Mouse (Mus musculus) heart, postnatal 36 days (tissue): Measurements from ENCODE around the gene Cep72. TPM values are rescaled to one million over a fixed set of nuclear protein-coding genes. Genes with fewer than 3 reads are reported as not detected.
A peak's percentile ranks its signal among the peaks of the same experiment; 100 is the strongest.
"Not testable (repeated sequence)": the region's sequence is repeated elsewhere in the genome, so short reads cannot be mapped to it uniquely, and the experiment has no call there.

Source experiments
- DNase-seq, 2 experiments: peaks; one replicate each; pipeline ENCODE4 v3.0.0; 2021 to 2022
- intact Hi-C: fragments of 180-260 bp; cut with DNase I; formaldehyde crosslinking; loops from one replicate; pipeline ENCODE4 v1.15.1; 2025
- total RNA-seq, 2 experiments: library from RNA; stranded (reverse); gene quantifications; 2 replicates each; pipeline ENCODE4 v1.2.3; 2021

The Cep72 gene
- under 1 TPM; 0.57 to 0.80 TPM for total RNA-seq

DNA sequence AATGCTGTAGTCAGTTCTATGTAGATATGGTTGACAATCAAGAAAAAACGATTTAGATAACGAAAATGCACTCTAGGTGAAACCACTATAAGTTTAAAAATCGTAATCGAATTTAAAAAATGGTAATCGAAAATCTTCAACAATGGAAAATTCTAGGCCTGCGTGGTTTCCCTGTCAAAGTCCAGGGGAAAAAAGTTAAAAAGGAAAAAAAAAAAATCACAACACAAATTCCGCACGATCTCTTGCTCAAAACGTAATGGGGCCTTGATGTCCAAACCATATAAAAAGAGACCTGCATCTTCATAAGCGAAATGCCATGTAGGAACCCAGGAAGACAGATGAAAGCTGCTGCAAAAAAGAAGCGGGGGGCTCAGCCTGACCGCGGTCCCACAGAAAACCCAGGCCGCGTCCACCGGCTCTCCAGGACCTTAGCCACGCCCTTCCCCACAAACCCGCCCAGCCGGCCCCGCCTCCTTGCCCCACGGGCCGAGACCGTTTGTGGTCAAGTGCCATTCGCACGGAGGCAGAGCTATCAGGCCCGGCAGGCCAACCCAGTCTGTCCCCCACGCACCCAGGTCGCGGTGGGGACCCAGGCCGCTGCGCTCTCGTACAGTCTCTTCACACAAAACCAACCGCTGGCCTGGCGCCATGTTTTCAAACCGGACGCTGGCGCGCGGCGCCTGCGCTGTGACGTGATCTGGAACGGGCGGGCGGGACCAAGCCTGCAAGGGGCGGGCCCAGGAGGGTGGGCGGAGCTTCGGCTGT lies at the start of gene Cep72:
Gene Cep72, minus strand, starts transcription at position 687 of the 765 bp plus-strand sequence.
- peak; percentile 93 to 94 for DNase-seq
- intact Hi-C loops = no loop called here

DNA sequence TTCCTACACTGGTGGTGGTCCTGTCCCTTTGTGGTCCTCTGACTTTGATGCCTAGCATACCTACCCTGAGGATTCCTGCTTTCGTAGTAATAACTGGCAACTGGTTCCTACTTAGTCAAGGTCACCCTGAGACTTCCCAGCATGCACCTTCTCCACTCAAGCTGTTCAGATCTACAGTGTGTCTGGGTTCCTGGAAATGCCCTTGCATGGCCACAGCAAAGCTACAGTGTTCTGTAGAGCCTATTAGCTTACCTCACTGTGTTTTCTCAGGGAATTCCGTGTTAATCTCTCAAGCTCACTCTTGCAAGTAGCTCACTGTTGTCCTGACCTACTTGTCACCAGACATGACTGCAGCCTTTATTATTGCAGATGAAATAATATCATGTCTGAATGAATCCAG lies 45.3 kb upstream of the Cep72 start:
- no peak for DNase-seq
- intact Hi-C loops = no loop called here

DNA sequence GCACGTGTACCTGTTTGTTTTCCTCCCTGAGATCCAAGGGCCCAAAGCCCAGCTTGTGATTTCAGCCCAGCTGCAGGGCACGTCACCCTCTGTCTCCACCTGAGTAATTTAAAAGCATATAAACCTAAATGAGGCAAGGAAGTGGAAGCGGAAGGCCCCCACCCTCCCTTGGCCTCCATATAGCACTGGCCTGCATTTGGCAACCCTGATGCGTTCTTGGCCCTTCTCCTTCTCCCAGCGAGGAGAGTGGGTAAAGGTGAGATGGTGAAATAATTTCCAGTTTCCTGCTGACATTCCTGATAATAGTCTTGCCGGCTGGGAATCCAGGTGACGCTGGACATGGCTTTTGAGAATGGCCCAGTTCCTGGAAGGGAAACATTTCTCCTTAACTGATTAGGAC lies 42.3 kb upstream of the Cep72 start:
- intact Hi-C loops = no loop called here

DNA sequence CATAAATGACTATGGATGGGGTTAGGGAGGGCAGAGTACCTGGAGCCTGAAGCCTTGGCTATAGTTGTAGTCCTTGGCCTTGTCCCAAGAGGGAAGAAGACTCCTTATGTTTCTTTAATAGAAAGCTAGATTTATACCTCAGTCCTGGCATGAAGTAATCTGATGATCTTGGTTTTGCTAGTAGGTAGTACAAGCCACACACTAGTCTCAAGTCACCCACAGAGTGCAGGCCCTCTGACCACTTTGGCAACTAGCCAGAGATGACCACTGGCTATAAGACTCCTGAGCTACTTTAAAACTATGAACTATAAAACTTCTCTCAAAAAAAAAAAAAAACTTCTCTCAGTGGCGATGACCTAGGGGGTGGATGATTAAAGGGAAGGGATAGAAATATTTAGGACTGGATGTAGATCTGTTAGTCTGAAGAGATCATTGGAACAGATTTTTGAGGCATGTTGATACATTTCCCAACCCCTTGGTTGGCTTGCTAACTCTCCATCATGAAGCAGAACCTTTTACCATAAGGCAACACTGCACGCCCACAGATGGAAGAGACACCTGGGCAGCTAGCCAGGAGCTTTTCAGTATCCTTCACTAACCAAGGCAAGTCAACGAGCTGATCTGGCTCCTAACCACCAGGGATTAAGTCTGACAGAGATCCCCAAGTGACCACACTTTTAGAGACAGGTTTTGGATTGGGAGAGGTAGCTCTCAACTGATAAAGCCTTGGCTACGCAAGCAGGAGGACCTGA lies 40.9 kb upstream of the Cep72 start:
- no peak for DNase-seq
- intact Hi-C loops = no loop called here

More for the DNA sequence above, 42.3 kb upstream of the Cep72 start:
- DNase-seq = no peak

DNA sequence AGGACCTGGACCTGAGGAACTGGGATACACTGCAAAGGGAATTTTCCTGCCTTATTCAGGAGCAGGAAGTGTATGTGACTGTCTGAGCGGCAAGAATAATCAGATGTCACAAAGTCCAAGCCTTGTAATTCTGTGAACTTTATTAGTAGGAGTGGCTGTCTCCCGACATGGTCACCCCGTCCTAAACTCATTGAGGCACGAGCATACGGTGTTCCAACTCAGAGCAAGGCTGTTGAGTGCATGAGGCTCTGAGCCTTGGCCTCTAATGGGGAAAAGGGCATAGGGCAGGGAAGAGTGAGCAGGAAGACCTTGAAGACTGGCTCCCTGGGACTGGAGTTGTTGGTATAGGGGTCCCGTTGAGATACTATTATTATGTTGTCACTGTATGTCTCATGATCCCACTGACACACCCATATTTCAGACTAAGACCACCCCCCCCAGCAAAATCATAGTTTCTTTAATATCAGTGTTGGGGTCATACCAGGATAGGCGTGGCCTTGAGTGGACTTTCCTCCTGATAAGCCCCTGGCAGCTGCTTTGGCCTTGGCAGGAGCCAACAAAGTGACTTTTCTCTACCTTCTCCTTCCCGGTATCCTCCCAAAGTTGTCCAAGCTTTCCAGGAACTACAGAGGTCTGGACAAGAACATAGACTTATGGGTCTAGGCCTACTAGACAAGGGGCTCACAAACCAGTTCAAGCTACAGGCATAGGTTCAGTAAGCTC lies 40.2 kb upstream of the Cep72 start:
- intact Hi-C loops = no loop called here
- DNase-seq = no peak

DNA sequence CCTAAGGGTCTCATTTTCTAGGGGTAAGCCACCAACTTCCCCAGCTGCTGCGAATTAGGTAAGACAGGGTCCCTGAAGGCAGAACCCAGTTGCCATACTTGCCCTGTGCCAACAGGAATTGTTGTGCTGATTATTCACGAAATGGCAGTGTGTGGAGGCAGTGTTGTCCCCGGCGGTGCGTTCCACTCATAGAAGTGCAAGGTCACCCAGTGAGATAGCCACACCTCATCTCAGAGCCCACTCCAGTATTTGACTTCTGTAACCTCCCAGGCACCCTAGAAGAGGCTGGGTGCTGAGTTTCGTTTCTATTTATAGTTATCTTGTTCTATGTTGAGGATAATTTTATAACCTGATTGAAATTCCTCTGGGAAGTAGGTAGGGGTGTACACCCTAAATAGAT lies 36.8 kb upstream of the Cep72 start:
- intact Hi-C loops = loop anchor here (5.0 kb wide), 3 partner anchors 63 to 132 kb away; no protein-coding TSS in a partner anchor
- DNase-seq = no peak

DNA sequence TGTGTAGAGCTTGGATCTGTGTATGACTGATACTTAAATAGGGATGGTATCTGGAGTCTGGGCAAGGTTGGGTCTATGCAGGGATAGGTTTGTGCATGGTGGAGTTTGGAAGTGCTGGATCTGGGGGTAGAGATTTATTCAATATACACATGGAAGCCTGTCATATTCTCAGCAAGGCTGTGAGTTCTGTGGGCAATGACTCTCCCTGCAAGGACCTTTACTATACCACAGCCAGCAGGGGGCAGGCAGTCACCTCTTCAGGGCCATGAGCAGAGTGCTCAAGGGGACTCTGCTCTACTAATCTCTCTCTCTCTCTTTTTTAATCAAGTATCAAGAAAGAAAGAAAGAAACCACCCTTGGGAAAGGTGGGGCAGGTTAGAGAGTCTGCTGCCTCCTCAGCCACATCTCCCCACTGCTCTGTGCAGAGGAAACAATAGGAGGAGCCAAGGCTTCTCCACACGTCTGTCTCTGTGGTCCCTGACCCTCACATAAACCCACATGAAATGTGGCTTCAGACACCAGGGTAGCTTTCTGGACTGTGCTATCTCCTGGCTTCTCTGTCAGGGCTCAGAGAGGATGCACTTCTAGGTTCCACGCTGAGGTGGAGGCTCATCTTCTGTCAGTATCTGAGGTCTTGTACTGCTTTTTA lies 34.7 kb upstream of the Cep72 start:
- peak; percentile 62 to 64 for DNase-seq
- intact Hi-C loops = loop anchor here (1.0 to 5.0 kb wide), 4 partner anchors 65 to 204 kb away; no protein-coding TSS in a partner anchor

DNA sequence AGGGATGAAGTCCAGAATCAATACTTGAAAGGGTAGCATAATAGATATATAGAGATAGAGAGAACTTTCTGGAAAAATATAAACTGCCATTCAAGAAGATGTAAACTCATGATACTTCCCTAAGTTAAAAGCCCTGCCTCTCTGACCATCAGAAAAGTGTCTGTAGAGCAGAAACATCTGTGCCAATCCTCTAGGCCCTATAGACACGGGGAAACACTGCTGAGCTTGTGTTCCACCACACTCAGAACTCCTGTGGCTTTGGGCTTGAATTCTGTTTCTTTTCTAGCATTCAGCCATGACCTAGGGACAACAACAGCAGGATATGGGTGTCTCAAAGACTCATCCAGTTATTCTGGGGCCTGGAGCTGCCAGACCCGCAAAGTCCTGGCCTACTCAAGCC lies 33.8 kb upstream of the Cep72 start:
- intact Hi-C loops = loop anchor here (1.0 to 5.0 kb wide), 4 partner anchors 66 to 205 kb away; no protein-coding TSS in a partner anchor

DNA sequence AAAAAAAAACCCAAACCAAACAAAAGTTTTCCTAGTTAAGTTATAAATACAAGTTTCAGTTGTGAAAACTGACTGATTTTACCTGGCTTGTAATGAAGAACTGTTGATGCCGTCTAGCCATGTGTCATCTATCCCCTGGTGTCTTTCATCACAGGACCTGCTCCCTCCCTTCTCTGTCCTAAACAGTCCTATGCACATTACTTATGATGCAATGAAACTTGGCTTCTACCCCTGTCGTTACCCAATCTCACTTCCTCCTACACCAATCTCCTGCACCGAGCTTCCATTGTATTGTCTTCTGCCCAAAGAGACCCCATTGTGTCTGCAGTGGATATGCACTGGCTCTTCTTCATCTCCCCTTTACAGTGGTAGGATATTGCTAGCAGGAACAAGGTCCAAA lies 28.2 kb upstream of the Cep72 start:
- intact Hi-C loops = no loop called here
- DNase-seq = no peak

More for the DNA sequence above, 33.8 kb upstream of the Cep72 start:
- DNase-seq = no peak

DNA sequence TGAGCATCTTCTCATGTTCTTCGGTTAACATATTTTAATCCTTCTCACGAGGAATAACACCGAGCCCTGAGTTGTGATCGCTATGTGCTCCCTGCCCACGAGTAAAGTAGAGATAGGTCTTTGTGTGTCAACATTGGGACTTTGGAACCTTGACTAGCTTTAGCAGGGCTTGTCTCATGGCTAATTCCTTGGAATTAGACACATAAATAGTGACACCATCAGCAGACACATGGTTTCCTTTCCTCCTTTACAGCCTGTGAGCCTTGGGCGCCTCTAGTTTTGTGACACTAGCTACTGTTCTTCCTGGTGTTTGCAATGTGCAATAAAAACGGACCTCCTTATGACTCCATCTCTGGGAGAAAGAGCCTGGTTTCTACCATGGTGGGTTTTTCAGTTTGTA lies 11.3 kb upstream of the Cep72 start:
- intact Hi-C loops = no loop called here
- DNase-seq = no peak

DNA sequence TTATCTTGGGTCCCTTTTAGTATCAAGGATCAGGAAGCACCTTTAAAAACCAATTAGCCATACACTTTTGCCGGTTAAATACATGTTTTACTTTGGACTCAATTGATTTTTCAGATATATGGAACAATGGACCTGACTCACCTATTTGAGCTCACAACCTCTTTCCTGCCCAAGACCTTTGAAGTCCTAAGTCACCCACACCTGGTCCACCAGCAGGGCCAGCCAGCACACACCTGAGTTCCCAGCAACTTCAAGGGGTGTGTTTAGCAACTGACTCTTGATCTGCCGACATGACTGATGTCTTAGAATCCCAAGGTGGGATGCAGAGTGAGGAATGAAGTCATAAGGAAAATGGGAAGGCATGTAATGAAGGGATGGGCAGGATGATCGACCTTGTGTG lies 9.6 kb upstream of the Cep72 start:
- no peak for DNase-seq
- intact Hi-C loops = no loop called here

DNA sequence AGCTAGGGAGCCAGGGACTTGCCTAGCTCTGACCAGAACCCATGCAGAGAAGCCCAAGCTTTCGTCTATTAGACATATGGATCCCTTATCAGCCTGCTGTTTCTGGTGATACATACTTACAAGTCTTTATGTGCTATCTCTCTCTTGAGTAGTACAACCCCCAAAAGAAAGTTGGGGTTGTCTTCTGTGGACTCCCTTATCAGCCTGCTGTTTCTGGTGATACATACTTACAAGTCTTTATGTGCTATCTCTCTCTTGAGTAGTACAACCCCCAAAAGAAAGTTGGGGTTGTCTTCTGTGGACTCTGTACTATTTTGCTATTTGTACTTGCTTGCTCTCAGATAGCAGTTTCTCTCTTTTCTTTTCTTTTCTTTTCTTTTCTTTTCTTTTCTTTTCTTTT lies 9.1 kb upstream of the Cep72 start:
- intact Hi-C loops, DNase-seq: not testable (repeated sequence)

DNA sequence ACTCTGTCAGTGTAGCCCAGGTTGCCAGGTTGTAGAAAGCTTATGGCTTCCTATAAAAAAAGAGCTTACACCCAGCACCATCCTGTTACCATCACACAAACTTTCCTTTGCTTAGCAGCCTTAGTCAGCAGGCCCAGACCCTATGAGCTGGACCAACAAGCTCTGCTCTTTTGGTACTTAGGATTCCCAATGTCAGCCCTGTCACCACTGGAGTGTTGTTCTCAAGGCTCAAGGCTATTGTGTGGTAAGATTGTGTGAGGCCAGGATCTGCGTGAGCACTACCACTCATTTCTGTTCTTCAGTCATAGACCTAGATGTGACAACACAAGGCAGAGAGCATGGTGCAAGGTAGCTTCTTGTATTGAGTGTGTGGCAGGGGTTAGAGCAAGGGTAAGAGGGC lies 4.5 kb upstream of the Cep72 start:
- DNase-seq = no peak
- intact Hi-C loops = no loop called here

DNA sequence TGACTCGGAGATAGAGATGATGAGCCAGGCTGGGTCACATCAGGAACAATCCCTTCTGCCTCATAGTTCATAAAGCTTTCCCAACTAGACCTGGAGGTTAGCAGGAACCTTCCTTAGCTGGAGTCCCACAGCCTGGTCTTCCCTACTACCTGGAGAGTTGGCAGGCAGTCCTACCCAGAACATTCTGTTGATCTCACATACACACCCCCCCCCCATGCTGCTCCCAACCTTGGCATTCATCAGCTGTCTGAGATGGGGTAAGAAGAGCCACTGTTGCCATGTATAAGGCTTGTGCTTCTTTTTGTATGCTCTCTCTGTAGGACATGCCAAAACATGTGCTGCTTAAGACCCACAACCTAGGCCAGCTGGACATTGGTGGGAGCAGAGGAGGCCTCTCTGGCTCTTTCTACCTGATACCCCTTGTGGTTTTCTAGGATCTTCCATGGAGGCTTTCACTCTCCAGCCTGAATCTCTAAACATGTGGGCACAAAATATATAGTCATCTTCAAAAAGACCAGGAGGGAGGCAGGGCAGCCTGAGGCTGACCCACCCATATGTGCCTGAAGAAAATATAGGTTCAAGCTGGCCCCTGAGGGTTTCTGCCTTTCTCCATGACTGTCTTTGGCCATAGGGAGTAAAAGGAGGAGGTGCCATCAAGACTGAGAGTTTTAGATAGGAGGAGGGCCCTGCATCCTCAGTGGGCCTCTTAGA lies 1.4 kb upstream of the Cep72 start:
- intact Hi-C loops = no loop called here

DNA sequence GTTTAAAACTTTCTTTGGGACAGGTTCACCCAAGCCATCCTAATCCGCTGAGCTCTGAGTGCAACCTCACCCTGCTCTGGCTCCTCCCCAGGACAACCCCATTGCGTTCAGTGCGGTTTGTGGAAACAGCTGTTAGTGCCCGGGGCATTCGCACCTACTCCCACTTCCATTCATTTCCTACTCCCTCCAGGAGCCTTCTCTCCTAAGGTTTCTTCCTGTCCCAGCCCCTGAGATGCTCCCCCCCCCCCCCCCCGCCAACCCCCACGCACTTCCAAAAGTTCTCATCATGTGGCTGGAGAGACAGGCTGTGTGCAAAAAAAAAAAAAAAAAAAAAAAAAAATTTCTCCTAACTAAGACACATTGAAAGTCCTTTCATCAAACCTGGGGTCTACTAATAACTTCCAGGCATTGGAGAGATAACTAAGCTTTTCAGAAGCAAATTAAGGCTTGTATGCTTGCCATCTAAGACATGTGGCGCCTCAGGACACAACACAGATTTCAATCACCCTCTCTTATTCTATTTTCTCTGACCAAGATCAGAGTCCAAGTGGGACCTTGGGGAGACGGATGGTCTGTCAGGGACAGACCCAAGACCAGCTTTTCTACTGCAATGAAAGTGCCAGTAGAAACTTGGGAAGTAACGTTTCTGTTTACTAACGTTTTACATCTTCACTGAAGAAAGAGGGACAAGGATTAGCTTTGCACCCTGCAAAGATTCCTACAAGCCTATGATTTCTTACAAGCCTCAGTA lies 454 bp upstream of the Cep72 start:
- no peak for DNase-seq
- intact Hi-C loops = no loop called here

More for the DNA sequence above, 1.4 kb upstream of the Cep72 start:
- DNase-seq = no peak

DNA sequence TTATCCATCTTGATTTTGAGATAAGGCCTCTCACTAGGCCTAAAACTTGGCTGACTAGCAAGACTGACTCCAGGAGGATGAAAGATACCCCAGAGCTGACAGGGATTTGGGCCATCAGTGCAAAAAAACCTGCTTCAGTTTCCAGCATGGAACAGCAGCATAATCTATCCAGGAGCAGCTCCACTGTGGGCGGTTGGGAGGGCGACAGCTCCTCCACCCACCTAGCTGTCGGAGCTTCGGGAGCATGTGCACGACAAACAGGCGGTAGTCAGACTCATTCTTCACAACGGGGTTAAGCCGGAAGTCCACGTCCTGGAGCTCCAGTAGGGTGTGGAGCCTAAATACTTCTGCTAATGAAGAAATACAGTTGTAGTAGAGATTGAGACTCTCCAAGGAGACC lies 4.0 kb downstream of the Cep72 start:
- intact Hi-C loops = no loop called here

DNA sequence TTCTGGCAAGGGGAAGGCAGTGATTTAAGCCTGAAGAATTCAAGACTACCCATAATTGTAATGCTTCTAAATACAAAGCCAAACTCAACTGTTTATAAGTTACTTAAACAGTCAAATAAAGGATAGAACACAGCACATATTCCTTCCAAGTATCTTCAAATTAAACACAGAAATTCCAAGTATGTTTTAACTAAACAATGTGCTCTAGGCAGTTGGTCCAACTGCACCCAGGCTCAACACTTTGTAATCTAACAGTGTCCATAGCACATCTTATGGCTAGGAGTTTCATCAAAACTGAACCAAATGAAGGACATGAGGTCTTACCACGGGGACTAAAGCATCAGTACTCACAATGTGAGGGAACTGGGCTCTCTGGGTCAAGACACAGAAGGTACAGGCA lies 5.9 kb downstream of the Cep72 start:
- intact Hi-C loops = no loop called here
- no peak for DNase-seq

More for the DNA sequence above, 4.0 kb downstream of the Cep72 start:
- DNase-seq = no peak

DNA sequence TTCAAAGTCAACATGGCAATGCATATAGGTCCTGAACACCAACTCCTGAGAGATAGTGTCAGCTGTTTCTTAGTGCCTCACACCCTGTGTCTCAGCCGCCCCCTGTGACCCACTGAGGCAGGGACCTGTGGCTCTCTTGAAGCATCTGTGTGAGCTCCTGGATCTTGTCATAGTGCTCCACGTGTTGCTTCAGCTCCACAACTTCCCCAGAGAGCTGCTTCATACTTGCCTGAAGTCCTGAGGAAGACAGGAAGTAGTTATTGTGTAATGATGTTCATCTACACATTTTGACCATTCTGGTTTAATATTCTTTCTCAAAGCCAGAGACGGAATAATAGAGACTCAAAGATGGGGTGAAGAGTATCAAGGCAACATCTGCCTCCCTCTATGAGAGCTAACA lies 22.2 kb downstream of the Cep72 start:
- intact Hi-C loops = no loop called here
- no peak for DNase-seq

DNA sequence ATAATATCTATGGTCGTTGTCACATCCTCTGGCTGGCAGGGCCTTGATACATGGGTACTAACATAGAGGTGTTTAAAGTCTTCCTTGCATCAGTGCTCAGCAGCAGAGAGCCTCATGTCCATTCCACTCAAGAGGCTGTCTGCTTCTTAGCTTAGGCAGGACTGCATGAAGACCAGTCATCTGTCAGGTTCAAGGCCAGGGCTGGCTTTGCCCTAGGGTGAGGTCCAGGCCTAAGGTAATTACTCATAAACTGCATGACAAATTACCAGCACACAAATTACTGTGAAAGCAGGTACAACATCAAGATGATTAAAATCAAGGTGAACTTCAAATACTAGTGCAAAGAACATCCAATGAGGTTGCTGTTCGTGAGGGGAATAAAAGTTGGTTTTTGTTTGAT lies 26.3 kb downstream of the Cep72 start:
- intact Hi-C loops = no loop called here
- DNase-seq = no peak
